Mouse (Mus musculus) adrenal gland, postnatal 36 days (tissue): ENCODE results near the gene Irf2bpl. TPM values are rescaled to one million over a fixed set of nuclear protein-coding genes. Genes with fewer than 3 reads are reported as not detected.

ENCODE experiments used
- DNase-seq, 2 experiments: peaks; one replicate each; pipeline ENCODE4 v3.0.0; 2021; ENCODE audit warnings: mixed read lengths in 1 of 2
- long read RNA-seq, 2 experiments: library from polyadenylated mRNA; stranded (forward); transcript quantifications; one replicate each; pipeline ENCODE4 v2.0.0; 2021; ENCODE audit warnings: borderline sequencing depth in 2 of 2
- total RNA-seq, 2 experiments: library from RNA; stranded (reverse); gene quantifications; 2 replicates each; pipeline ENCODE4 v1.2.3; 2021

Irf2bpl gene
- total RNA-seq = 10 to 100 TPM; 47.3 to 64.5 TPM
- long read RNA-seq, experiment 1, full-length matches to known transcripts = 119 of 119 reads
- long read RNA-seq, experiment 1, partial matches to known transcripts = 0 of 119 reads
- long read RNA-seq, experiment 1, other reads (novel, unspliced or antisense) = 0 of 119 reads
- long read RNA-seq, experiment 2, full-length matches to known transcripts = 24 of 24 reads
- long read RNA-seq, experiment 2, partial matches to known transcripts = 0 of 24 reads
- long read RNA-seq, experiment 2, other reads (novel, unspliced or antisense) = 0 of 24 reads

GRCm38 (mm10) chr12:86884197-86885058, at the start of gene Irf2bpl:
Gene Irf2bpl (minus strand): TSS chr12:86884798.
- DNase-seq = peak; percentile 100

GRCm38 (mm10) chr12:86932575-86932952, 48.0 kb upstream of the Irf2bpl start:
- peak in 1 of 2 experiments; percentile 50 for DNase-seq

GRCm38 (mm10) chr12:86931919-86932574, 47.4 kb upstream of the Irf2bpl start:
- DNase-seq = peak; percentile 85 to 90

GRCm38 (mm10) chr12:86930934-86931729, 46.5 kb upstream of the Irf2bpl start:
- no peak for DNase-seq

GRCm38 (mm10) chr12:86923837-86924236, 39.2 kb upstream of the Irf2bpl start:
- DNase-seq = peak; percentile 79 to 80

- DNase-seq = no peak
Observed at GRCm38 (mm10) chr12:86918983-86919722, 34.6 kb upstream of the Irf2bpl start.

GRCm38 (mm10) chr12:86918361-86918967, 33.9 kb upstream of the Irf2bpl start:
- DNase-seq = peak in 1 of 2 experiments; percentile 55

- no peak for DNase-seq
Observed at GRCm38 (mm10) chr12:86916796-86917573, 32.4 kb upstream of the Irf2bpl start.

GRCm38 (mm10) chr12:86915617-86916016, 31.0 kb upstream of the Irf2bpl start:
- DNase-seq = no peak

- no peak for DNase-seq
Observed at GRCm38 (mm10) chr12:86914756-86915155, 30.2 kb upstream of the Irf2bpl start.

- no peak for DNase-seq
Observed at GRCm38 (mm10) chr12:86914351-86914750, 29.8 kb upstream of the Irf2bpl start.

GRCm38 (mm10) chr12:86912335-86913093, 27.9 kb upstream of the Irf2bpl start:
- DNase-seq = no peak

GRCm38 (mm10) chr12:86911482-86911931, 26.9 kb upstream of the Irf2bpl start:
- no peak for DNase-seq

GRCm38 (mm10) chr12:86906395-86906794, 21.8 kb upstream of the Irf2bpl start:
- peak; percentile 87 to 92 for DNase-seq

GRCm38 (mm10) chr12:86905876-86906275, 21.3 kb upstream of the Irf2bpl start:
- DNase-seq = no peak

GRCm38 (mm10) chr12:86905203-86905602, 20.6 kb upstream of the Irf2bpl start:
- DNase-seq = peak; percentile 50 to 75

- DNase-seq = no peak
Observed at GRCm38 (mm10) chr12:86903828-86904806, 19.5 kb upstream of the Irf2bpl start.
